Mouse (Mus musculus) myocyte (in vitro differentiated cells): ENCODE data around the gene Cyp27b1.

ENCODE experiments used
- E2F4 ChIP-seq: IDR thresholded peaks from one replicate; pipeline ENCODE4 v1.6.1; 2011; ENCODE audit warnings: mild to moderate bottlenecking, control low read depth, moderate library complexity; ENCODE audit not compliant: insufficient read depth
- MAX ChIP-seq: IDR thresholded peaks from one replicate; pipeline ENCODE4 v1.6.1; 2011; ENCODE audit warnings: low read depth, mild to moderate bottlenecking, control low read depth

DNA sequence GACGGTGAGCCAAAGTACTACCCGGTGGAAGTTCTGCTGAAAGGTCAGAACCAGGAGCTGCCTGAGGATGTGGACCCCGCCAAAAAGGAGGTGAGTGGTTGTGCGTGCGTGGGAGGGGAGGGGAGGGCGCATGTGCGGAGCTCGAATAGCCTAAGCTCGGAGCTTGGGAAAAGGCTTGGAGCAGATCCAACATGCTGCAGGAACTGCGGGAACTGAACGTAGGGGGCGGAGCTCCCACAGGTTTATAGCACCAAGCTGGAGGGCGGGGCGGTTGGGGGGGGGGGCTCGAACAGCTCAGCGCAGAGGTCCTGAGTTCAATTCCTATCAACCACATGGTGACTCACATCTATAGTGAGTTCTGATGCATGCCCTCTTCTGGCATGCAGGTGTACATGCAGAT lies 29.6 kb upstream of the Cyp27b1 start:
- TF ChIP-seq E2F4 (no peak), MAX (no peak)
